Mouse (Mus musculus) limb, embryonic 11.5 days (tissue): ENCODE measurements at regions not wholly inside any gene's neighbourhood (a gene's known extent, or its start where the extent isn't known, plus 50 kb on each side); places are given as distances from the start of the nearest gene placed in this dataset. TPM values are rescaled to one million over a fixed set of nuclear protein-coding genes. Genes with fewer than 3 reads are reported as not detected.

Experiments used
- ATAC-seq: fragments of 200-750 bp; cut with Nextera tagmentation; 2 replicates; pipeline ENCODE4 v1.8.0; 2017; ENCODE audit warnings: low read depth; ENCODE audit not compliant: insufficient number of reproducible peaks, low FRiP score, low TSS enrichment
- DNase-seq: peaks from one replicate; pipeline ENCODE4 v3.0.0-alpha.2; 2015; ENCODE audit warnings: low spot score
- H3K27ac ChIP-seq: fragments of 300-500 bp; sonication (generic); replicated peaks from 2 replicates; pipeline ENCODE4 v1.5.1; 2014; ENCODE audit warnings: low read depth, mild to moderate bottlenecking, low read length
- H3K27me3 ChIP-seq: fragments of 300-500 bp; sonication (generic); 2 replicates; pipeline ENCODE4 v1.6.1; 2014; ENCODE audit warnings: mild to moderate bottlenecking, low read length, mixed read lengths; ENCODE audit not compliant: control insufficient read depth, insufficient read depth
- H3K36me3 ChIP-seq: fragments of 300-500 bp; sonication (generic); 2 replicates; pipeline ENCODE4 v1.6.1; 2014; ENCODE audit warnings: mild to moderate bottlenecking, low read length, moderate library complexity, mixed read lengths; ENCODE audit not compliant: control insufficient read depth, insufficient read depth
- H3K4me1 ChIP-seq: fragments of 300-500 bp; sonication (generic); 2 replicates; pipeline ENCODE4 v1.6.1; 2014; ENCODE audit warnings: low read length, mixed read lengths; ENCODE audit not compliant: control insufficient read depth, insufficient read depth
- H3K4me2 ChIP-seq: fragments of 300-500 bp; sonication (generic); 2 replicates; pipeline ENCODE4 v1.6.1; 2014; ENCODE audit warnings: low read depth, mild to moderate bottlenecking, moderate library complexity; ENCODE audit not compliant: severe bottlenecking
- H3K4me3 ChIP-seq: fragments of 300-500 bp; sonication (generic); 2 replicates; pipeline ENCODE4 v1.5.1; 2014; ENCODE audit warnings: low read depth, low read length
- H3K9ac ChIP-seq: fragments of 300-500 bp; sonication (generic); 2 replicates; pipeline ENCODE4 v1.6.1; 2014; ENCODE audit warnings: mild to moderate bottlenecking, low read length
- H3K9me3 ChIP-seq: fragments of 300-500 bp; sonication (generic); 2 replicates; pipeline ENCODE4 v1.6.1; 2016; ENCODE audit warnings: low read length; ENCODE audit not compliant: control insufficient read depth
- WGBS: fragments of 180-500 bp; shearing (Covaris S2); extraction: QIAGEN DNeasy Blood & Tissue Kit; methylation state at CpG from one replicate; pipeline ENCODE4 v1.1.7; 2014; 5-methylcytosine and 5-hydroxymethylcytosine counted together
- microRNA-seq: library from miRNA; unstranded; fragments of <30 nt; microRNA quantifications from one replicate; pipeline ENCODE4, GENCODE M21; 2016

DNA sequence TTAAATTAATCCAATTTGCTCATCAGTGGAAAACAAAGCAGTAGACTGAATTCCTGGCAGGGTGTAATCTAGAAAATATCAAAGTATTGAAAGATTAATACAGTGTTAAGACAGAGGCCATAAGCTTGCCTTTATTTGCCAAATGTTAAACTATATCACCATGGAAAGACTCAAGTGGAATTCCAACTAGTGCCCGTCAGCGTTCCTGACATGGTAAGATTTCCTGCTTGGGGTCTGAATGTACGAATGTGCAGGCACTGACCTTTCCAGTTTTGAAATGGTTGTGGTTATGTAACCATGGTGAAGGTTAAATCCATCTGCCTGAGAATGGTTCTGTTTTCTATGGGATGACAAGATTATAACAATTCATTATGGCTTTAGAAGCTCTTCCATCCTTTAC, 75.5 kb upstream of the Mocs2 start:
- ATAC-seq (no peak), DNase-seq (no peak)
- Histone ChIP-seq H3K36me3 (no peaks in the 10 kb centered on the region), H3K27me3 (no peaks in the 10 kb centered on the region), H3K4me1 (no peaks in the 10 kb centered on the region), H3K27ac (no peak overlapping the region), H3K9ac (no peak overlapping the region), H3K4me2 (no peak overlapping the region), H3K9me3 (no peaks in the 10 kb centered on the region), H3K4me3 (no peak overlapping the region)
- WGBS: 77% methylated on average over 3 of the region's 3 CpGs

DNA sequence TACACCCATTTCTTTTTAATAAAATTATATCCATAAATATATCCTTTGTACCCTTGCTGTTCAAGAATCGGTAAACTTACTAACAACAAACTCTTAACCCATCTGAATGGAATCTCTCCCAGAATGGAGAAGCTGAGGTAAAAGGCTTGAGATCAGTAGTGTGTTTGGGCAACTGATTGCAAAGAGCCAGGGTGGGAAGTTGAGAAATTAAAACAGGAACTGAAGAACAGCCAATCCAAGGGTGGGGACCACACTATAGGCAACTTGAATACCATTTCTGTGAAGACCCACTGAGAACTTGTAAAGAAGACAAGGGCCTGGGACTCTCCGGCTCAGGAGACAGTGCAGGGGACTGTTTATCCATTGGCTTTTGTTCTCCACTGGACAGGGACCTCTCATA, 72.2 kb upstream of the Mocs2 start:
- Histone ChIP-seq H3K9ac (no peak overlapping the region), H3K27me3 (no peaks in the 10 kb centered on the region), H3K36me3 (no peaks in the 10 kb centered on the region), H3K9me3 (no peaks in the 10 kb centered on the region), H3K4me2 (no peak overlapping the region), H3K4me3 (no peak overlapping the region), H3K27ac (no peak overlapping the region), H3K4me1 (no peaks in the 10 kb centered on the region)
- 93% methylated on average over 2 of the region's 2 CpGs for WGBS
- no peak for DNase-seq
- no peak for ATAC-seq

DNA sequence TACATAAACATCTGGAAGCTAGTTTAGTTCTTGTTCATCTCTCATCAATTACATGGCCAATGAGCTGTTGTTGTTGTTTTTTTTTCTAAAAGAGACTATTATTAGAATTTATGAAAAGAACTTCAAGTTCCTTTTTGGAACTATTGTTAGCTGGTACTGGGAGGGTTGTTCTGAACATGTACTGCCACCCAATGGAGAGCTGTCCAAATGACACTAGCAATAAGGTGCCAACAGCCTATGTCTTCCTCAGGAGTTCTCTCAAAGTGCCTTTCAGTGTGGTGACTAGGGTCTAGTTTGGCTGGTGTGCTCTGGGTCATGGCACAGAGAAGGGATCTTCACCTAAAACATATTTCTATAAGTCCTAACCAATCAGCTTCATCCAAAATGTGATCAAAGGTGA, 60.6 kb upstream of the Mocs2 start:
- no peak for ATAC-seq
- no peaks in the 10 kb centered on the region for H3K36me3 ChIP-seq
- H3K4me3 ChIP-seq: no peak overlapping the region
- H3K27me3 ChIP-seq: no peaks in the 10 kb centered on the region
- no peak overlapping the region for H3K4me2 ChIP-seq
- no peak overlapping the region for H3K9ac ChIP-seq
- no peaks in the 10 kb centered on the region for H3K4me1 ChIP-seq
- no peaks in the 10 kb centered on the region for H3K9me3 ChIP-seq
- no peak for DNase-seq
- no peak overlapping the region for H3K27ac ChIP-seq

DNA sequence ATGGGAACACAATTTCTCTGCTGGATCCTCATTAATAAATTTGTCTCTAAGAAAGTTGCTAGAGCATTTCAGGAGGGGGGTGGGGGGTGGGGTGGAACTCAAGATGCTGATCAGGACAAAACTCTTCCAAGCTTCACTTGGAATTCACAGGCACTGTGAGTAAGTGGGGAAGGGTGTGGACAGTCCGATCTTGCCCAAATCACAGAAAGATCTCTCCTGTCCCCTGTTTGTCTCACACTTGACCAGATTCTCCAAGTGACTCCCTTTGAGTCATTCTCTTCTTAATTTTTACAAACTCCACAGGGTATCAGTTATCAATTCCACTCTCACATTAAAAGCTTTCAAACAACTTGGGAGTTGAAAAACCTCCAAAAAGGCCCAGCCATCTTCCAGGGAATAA, 58.1 kb upstream of the Mocs2 start:
- Histone ChIP-seq H3K36me3 (no peaks in the 10 kb centered on the region), H3K9me3 (no peaks in the 10 kb centered on the region), H3K4me2 (no peak overlapping the region), H3K9ac (no peak overlapping the region), H3K4me3 (no peak overlapping the region), H3K27me3 (no peaks in the 10 kb centered on the region), H3K4me1 (no peaks in the 10 kb centered on the region), H3K27ac (no peak overlapping the region)
- DNase-seq: no peak
- 94% methylated on average over 1 of the region's 1 CpGs for WGBS
- ATAC-seq: no peak

DNA sequence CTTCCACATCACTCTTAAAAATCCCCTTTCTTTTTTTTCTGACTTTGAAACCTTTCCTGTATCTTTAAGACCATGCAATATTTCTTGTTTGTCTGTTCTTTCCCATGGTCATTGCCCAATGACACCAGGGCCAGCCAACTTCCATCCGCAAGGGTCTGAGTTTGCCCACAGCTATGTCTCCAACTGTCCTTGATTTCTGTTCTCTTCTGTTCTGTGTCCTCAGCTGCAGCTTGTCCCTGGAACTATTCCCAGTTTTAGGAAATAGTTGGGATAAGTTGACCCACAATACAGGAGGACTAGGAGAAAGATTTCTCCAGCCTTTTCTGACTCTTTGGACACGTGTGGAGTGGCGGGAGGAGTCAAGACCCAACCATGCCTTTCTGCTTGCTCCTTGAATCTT, 57.1 kb upstream of the Mocs2 start:
- Histone ChIP-seq H3K27me3 (no peaks in the 10 kb centered on the region), H3K4me2 (no peak overlapping the region), H3K36me3 (no peaks in the 10 kb centered on the region), H3K9ac (no peak overlapping the region), H3K27ac (no peak overlapping the region), H3K4me3 (no peak overlapping the region), H3K4me1 (no peaks in the 10 kb centered on the region), H3K9me3 (no peaks in the 10 kb centered on the region)
- ATAC-seq: no peak
- 91% methylated on average over 3 of the region's 3 CpGs for WGBS
- no peak for DNase-seq

Small RNA genes lying in the stretch of these regions (microRNA-seq; reads per million reads assigned to microRNA genes)
- gene Gm25950: not detected
